Mouse (Mus musculus) kidney, postnatal 14 days (tissue): Measurements from ENCODE around the gene Ticam1.

Experiments
- DNase-seq: peaks from one replicate; pipeline ENCODE4 v3.0.0; 2022; ENCODE audit warnings: mixed read lengths

Gene Ticam1

DNA sequence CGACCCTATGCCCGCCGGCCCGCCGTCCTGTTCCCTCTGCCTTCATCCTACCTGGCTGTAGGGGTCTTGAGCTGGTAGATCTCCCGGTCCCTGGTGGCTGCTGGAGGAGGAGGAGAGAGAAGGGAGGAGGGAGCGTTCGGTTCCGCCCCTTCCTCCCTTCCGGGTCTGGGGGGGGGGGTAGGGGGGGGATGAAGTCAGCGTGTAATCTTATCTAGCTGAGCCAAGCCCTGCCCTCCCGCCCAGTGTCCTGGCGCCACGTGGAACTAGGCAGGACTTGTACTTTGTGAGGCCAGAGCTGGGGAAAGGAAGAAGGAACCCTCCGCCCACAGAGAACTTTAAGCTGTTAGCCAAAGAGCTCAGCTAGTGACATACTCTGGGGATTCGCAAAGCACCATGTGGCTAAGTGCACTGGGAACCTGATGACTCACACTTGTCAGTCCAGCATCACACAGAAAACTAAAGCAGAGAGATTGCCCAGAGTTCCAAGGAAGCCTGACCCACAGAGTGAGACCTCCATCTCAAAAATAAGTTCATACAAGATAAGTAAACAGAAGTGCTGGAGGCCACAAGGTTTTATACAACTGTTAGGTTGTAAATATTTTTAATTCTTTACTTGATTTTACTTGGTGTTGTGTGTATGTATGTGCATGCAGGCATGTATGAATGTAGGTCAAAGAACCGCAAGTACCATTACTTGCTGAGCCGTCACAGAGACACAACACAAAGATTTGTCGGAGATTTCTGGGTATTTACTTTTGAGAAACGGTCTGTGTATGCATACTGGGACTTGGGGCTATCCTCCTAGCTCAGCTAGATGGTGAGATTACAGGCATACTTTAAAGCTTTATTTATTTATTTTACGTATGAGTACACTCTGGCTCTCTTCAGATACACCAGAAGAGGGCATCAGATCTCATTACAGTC, at the start of gene Ticam1:
Gene Ticam1 (minus strand): TSS at position 144 of the 924 bp plus-strand sequence.
- peak; percentile 96 for DNase-seq

DNA sequence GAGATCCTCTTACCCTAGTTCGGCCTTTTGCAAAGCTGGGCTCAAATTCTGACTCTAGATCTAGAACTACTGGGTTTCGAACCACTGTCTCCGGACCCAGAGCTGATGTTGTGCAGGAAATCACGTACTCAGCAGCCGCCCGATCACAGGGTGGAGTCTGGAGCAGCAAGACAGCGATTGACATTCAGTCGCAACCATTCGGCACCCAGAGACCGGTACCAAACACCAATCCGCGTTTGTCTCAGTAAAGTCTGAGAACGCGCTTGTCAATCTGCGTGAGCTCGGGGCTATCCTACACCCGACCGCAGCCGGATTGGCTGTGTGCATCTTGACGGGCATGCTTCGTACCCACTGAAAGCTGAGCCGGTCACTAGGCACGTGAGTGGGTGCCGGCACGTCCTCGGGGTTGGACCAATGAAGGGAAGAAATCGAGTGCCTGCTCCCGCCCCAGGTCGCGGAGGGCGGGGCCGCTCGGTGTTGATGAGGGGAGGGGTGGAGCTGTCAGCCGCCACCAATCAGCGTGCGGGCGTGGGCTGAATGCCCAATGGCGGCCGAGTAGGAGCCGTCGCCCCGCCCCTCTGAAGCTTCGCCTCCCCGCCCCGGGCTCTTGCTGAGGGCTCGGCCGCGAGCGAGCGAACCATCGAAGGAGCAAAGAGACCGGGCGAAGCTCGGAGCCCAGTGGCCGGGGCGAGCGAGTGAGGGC, 49.0 kb upstream of the Ticam1 start, which contains the start of gene Kdm4b:
Gene Kdm4b (plus strand): TSS at position 613 of the 703 bp plus-strand sequence.
- peak; percentile 99 for DNase-seq

DNA sequence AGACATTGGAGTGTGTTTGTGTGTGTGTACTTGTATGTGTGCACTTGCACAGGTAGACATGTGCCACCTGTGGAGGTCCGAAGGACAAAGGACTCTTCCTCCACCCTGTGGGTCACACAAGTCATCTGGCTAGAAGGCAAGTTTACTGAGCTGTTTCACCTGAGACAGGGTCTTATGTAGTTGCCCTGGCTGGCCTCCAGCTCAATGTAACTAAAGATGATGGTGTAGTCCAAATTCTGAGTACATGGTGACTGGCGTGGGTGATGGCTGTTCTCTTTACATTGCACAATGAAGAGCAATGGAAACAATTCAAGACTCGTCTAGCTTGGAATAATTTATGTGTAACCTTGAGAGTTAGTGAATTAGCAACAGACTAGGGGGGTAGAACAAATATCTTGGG, 47.8 kb upstream of the Ticam1 start:
- DNase-seq = no peak

DNA sequence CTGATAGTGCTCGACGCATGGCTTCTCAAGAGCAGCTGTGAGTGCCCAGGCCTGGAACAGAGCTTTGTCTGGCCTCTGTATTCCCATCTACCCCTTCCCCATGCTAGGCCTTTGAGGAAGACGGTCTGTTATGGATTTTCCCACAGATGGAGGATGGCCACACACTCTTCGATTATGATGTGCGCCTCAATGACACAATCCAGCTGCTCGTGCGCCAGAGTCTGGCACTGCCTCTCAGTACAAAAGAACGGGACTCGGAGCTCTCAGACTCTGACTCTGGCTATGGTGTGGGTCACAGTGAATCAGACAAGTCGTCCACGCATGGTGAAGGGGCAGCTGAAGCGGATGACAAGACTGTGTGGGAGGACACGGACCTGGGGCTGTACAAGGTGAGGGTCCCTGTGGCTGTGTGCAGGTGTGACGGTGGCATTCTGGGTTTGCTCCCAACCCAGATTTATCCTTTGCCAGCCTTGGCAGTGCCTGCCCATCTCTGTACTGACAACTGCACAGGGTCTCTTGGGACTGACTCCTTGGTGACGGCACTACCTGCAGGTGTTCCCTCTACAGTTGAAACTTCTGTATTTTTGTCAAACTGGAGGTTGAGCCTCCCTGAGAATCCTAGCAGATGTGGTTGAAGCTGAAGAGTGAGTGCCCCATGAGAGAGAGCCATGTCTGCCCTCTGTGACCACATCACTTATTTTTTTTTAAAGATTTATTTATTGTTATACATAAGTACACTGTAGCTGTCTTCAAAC, 32.8 kb upstream of the Ticam1 start:
- no peak for DNase-seq

DNA sequence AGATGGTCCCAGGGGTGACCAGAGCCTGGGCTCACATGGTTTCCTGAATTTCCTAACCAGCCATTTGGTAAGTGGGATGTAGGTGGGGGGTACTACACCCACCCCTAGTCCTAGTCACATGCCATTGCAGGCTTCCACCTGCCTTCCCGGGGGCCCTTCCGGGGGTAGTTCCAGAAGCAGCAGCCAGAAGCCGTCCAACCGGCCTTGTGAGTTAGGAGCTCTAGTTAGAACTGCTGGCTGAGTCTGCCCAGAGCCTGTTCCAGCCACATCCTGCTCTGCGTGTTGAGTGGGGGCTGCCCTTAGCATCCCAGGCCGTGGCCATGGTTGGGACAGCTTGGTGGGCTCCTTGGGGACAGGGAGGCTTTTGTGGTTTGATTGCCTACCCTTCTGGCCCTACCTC, 31.5 kb upstream of the Ticam1 start:
- peak; percentile 76 for DNase-seq

DNA sequence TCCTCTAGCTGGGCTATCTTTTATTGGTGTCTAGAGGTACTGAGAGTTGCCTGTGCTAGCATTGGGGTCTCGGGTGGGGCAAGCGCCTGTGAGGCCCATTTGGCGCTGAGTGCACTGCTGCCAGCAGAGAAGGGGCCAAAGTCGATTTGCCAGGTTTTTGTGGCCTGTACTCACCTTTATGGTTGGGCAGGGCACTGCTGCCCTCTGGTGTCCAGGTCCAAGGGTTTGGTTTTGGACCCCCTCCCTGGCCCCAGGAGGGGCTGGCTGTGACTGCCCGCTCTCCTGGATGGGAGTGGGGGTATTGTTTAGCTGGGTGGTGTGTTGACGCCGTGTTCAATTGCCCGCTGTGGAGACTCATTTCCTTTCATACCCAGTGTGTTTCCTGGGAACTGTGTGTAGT, 29.2 kb upstream of the Ticam1 start:
- peak; percentile 62 for DNase-seq

DNA sequence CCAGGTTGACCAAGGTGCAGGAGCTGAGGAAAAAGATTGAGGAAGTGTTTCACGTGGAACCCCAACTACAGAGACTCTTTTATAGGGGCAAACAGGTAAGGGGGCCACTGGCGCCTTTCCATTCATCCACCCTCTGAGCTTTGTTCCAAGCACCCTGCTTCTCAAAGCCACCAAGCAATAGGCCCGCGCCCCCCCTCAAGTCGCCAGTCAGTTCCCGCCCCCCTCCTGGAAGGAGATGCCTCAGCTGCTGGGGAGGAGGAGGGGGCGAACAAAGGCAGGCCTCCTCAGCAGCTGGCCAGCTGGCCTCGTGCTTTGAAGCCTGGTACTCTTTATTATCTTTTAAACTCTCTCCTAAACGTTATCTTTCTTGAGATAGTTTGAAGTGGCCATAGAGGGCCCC, 28.6 kb upstream of the Ticam1 start:
- no peak for DNase-seq

DNA sequence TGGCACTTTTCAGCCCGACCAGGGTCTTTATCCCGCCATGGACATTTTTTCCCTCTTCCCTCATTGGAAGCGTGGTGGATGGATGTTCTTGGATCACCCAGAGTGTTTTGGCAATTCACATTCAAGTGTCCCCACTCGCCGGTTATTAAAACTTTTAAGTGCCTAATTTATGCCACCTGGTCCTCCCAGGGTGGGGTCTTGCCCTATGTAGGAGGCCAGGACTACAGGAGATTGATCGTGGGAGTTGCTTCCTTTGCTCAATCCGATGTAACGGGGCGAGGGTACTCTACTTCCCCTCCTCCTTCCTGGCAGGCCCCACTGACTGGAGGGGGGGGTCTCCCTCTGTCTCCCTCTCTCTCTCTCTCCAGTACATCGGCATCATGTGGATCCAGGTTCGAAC, 28.1 kb upstream of the Ticam1 start:
- no peak for DNase-seq

DNA sequence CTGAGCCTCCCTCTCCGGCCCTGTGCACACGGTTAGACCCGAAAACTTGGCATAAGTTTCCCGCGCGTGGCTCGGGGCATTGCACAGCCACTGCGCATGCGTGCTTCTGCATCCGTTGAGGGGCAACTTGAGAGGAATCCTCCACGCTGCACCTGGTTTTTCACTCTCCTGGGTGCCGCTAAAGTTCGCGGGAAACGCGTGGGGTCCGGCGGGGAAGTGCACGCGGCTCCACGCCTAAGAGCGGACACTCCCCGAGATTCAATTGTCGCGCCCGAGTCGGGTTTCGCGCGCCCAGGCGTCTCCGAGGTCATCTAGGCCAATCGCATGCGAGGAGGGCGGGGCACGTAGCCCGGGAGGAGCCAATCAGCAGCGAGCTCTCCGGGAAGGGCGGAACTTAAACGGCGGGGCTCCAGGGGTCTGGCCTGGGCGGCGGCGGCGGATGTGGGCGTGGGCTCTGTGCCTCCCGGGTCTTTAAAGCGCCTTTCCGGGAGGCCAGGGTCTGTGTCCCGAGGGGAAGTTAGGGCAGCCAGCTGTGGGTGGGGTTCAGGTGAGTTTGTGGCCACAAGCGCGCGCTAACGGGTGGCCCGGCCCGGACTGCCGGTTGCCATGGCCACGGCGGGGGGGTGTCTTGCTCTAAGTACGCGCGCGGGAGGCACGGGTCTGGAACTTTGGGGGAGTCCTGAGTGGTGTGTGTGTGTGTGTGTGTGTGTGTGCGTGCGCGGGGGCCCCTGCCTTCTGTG, 27.4 kb upstream of the Ticam1 start:
- DNase-seq = peak; percentile 97

DNA sequence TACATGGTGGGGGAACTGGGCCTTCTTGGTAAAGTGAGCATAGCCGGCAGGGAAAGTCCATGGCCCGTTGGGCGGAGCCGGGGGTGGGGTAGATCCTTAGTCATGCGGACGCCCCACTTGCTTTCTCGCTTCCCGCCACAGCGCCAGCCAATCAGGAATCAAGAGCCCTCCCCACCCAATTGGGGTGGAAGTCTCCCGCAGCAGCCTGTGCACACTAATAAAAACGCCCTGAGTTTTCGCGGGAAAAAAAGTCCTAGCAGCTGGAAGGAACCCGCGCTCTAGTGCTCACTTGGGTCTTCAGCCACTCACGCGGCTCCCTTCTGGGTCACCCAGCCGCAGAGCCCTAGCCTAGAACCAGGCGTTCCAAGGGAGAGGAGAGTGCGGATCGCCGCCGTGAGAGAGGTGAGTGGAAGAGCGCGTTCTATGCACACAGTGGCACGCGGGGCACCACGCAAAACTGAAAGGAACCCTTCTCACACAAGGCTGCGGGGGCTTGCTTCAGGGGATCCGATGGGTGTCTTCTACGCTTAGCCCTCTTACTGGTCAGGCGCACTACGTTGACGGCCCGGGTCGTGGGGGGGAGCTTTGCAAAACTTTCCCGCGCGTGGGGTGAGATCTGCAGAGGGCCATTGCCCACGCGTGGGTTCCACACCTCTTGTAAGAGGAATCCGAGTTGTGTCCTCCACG, 26.7 kb upstream of the Ticam1 start, which contains the start of gene Uhrf1:
Gene Uhrf1 (plus strand): TSS at position 162 of the 687 bp plus-strand sequence.
- DNase-seq = peak; percentile 89

DNA sequence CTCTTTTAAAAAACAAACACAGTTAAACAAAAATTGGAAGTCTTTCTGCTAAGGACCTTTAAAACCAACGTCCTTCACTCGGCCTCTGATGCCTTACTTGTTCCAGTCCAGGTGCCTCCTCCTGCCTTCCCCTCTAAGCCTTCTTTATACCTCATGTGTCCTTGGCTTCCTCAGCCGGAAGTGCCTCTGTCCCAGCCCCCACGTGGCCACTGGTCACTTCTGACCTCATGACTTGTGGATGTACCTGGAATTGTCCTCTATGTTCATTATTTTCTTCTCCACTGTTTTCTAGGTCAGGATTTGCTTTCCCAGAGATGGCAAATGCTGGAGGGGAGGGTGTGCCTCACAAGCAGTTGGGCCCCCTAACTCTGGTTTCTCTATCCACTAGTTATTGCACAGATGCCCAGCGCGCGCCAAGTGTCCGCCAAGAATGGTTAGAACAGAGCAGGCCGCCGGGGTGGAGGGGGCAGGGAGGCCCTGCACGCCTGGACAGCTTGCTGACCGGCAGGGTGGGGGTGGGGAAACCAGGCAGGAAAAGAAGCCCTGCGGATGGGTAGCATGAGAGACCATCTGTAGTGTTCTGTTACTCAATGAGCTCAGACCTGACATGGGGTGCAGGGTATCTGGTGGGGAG, 25.9 kb upstream of the Ticam1 start:
- DNase-seq = peak; percentile 64

DNA sequence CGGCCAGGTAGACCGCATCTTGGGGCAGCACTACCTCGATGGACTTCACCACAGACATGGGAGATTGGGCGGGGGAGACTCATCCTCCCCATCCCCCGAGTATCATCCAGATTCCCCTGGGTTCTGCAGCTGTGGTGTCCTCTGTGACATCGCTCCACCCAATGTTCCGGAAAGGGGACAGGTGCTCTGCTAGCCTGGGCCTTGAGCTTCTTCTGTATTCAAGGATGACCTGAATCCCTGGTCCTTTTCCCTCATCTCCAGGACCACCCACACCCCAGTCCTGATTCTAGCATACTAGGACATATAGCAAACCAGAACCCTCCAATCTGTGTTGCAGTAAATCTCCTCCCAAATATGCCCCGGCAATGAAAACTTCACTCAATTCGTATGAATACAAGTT, 23.6 kb upstream of the Ticam1 start, which contains the start of gene Arrdc5:
Gene Arrdc5 (minus strand): TSS at position 101 of the 400 bp plus-strand sequence.
- DNase-seq = no peak

DNA sequence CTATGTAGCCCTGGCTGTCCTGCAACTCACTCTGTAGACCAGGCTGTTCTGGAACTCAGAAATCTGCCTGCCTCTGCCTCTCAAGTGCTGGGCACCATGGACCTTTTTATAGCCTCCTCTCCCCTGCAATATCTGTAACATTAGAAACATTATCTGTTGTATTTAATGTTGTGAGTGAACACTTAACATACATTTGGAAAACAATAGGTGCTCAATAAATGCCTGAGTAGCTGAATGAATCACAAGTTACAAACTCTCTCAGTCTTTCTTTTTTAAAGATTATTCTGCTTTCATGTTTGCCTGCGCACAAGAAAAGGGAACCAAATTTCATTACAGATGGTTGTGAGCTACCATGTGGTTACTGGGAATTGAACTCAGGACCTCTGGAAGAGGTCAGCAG, 21.7 kb upstream of the Ticam1 start:
- DNase-seq = no peak

DNA sequence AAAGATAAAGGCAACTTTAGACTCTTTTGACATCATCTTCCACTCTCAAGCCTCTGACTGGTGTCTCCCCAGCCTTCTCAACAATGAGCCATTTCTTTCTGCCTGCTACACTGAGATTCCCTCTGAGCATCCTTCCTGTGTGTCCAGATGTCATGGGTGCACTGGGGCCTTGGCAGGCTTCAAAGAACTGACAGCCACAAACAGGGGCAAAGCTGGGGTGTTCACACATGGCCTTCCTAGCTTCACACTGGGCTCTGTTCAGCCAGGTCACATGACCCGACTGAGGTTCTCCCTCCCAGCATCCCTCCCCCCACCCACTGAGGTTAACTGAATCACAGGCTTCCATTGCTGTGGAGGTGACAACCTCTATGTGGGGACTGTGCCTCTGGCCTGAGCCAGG, 19.6 kb upstream of the Ticam1 start:
- no peak for DNase-seq

DNA sequence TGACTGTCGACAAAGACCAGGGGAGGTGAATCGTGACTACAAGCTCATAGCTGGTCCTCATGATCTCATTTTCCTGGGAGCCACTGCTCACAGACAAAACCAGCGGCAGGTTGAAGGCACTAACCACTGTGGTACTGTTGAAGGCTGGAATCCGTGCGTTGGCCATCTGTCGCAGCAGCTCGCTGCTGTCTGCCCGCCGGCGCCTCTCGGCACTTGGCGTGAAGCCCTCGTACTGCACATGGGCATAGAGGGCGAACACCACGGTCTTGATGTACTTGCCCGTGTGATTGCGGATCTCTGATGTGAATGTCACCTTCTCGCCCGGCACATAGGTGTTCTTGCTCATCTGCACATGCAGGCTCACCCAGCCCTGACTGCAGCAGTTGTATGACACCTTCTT, 17.7 kb upstream of the Ticam1 start:
- no peak for DNase-seq

DNA sequence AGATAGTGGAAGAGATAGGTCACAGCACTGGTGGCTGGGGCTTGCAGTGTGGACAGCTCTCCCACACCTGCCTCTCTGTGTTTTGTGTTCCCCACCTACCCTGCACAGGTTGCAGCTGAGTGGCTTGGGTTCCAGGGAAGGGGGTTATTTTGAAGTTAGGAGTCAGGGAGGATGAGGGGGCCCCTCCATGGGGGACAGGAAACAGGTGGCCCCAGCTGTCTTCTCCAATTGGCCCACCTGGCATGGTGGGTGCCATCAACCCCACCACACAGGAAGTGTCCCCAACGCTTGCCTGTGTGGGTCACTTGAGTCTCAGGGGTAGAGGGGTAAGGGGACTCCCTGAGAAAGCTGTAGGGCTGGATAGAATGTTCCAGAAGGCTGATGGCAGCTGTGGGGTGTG, 16.7 kb upstream of the Ticam1 start:
- DNase-seq = no peak

DNA sequence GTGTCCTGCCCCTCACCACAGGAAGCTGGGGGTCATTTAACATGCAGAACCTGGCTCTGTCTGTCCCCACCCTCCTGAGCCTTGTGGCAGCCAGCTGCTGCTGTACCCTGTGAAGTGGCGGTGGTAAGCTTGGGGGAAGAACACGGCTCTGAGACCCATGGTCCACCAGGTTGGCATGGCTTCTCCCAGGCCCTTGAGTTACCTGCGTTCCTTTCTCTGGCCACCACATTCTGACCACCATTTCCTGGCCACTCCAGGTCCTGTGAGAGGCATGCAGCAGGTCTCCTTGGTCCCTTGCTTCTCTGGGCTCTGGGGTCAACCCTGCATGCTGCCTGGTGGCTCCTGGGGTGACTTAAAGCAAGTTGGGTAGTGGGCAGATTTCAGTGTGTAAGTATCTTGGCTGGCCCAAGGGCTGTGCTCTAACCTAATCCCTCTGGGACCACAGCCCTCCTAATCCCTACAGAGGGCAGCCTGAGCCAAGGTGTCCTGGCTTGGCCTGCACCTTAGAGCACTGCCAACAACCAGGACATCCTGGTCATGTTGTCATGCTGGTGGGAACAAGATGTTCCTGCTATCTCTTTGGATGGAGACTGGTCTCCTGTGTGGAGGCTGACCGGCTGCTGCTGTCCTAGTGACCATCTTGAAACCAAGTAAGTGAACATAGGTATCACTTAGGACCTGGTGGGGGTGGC, 16.1 kb upstream of the Ticam1 start, which contains the start of gene Plin3:
Gene Plin3 (minus strand): TSS at position 343 of the 692 bp plus-strand sequence.
- DNase-seq = no peak

DNA sequence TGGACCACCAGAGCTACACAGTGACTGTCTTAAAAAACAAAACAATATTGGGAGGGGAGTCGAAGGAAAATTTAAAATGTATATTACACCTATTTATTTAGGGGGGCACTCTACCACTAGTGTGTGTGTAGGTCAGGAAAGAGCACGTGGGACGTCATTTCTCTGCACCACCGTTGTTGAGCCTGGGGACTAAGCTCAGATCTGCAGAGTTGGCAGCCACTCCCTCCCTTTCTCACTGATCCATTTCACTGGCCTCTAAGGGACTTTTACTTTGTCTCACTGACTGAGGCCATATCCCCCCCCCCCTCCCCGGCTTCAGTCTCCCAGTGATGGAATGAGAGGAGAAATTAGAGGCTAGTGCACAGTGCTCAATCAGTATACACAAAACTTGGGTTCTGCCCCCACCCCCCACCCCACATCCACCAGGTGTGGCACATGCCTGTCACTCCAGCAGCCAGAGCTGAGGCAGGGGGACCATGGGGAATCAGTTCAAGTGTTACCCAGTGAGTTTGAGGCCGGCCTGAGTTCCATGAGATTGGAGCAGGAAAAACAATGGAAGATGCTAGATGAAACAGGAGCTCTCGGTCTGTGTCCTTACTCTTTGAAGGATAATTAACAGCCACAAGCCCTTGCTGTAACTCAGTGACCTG, 15.4 kb upstream of the Ticam1 start:
- no peak for DNase-seq

DNA sequence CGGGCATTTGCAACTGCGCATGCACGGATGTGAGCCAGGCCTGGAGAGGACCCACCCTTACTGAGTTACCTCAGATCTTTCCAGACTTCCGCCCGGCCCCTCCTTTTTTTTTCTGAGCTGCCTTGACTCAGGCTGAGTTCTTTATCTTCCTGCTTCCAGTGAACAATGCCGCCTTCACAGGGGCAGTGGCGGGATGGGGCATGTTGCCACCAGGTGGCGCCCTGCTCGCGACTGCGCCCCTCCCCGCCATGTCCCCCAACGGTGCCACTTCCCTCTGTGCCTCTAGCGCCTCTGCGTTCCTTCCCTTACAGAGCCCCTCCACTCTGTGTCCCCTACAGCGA, 14.6 kb upstream of the Ticam1 start:
- DNase-seq = peak; percentile 92
